Mouse (Mus musculus): ENCODE results near the gene Ncbp1. TPM values are rescaled to one million over a fixed set of nuclear protein-coding genes. Genes with fewer than 3 reads are reported as not detected.
A peak's percentile ranks its signal among the peaks of the same experiment; 100 is the strongest.

Ncbp1 gene
- polyA plus RNA-seq, 1 experiment from 2014 or later: 27.0 TPM

DNA sequence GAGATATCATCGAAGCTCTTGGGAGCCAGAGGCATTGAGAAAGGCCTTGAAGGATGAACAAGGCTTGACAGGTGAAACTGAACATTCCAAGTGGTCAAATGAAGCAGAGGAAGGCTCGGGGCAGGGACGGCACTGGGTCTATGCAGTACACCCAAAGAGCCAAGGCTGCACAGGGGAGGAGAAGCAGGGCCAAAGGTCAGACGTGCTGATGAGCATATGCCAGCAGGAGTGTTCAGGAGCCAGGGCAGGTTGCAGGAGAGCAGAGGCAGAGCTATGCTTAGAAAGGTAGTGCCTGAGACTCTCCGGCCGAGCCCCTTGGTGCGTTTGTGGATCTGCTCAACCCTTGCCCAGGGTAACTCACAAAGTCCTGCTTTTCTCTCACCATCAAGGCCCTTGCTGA lies 41.9 kb upstream of the Ncbp1 start:
- H3K9me3 ChIP-seq (ENCODE audit: control insufficient read depth, low read length): no peaks in the 10 kb centered on the region
- no peaks in the 10 kb centered on the region for H3K4me1 ChIP-seq (replicated peaks; ENCODE audit: control insufficient read depth, insufficient read depth)
- no peak overlapping the region for H3K27ac ChIP-seq (replicated peaks)
- H3K4me3 ChIP-seq (ENCODE audit: low read depth, low read length): no peak overlapping the region
- no peak overlapping the region for H3K9ac ChIP-seq (ENCODE audit: low read length)
- no peak for TF ChIP-seq CTCF (IDR thresholded peaks at IDR 0.05; ENCODE audit: low read depth)
- TF ChIP-seq EP300 (optimal IDR thresholded peaks at IDR 0.05): no peak
- no peak for DNase-seq (ENCODE audit: low spot score)
- H3K4me2 ChIP-seq (replicated peaks; ENCODE audit: low read depth): no peak overlapping the region
- no peak for ATAC-seq (ENCODE audit: low FRiP score, low TSS enrichment)
- no peaks in the 10 kb centered on the region for H3K36me3 ChIP-seq (ENCODE audit: control insufficient read depth, insufficient read depth, low read length)
- no peaks in the 10 kb centered on the region for H3K27me3 ChIP-seq (ENCODE audit: control insufficient read depth, insufficient read depth, low read length)
- 90% methylated on average over 7 of the region's 7 CpGs for WGBS

GRCm38 (mm10) chr4:46097591-46097990 lies 40.8 kb upstream of the Ncbp1 start:
- WGBS: 86% methylated on average over 2 of the region's 2 CpGs
- ATAC-seq (ENCODE audit: low FRiP score, low TSS enrichment) (no peak), DNase-seq (ENCODE audit: low spot score) (no peak)
- Histone ChIP-seq H3K4me3 (ENCODE audit: low read depth, low read length) (no peak overlapping the region), H3K27me3 (ENCODE audit: control insufficient read depth, insufficient read depth, low read length) (no peaks in the 10 kb centered on the region), H3K9ac (ENCODE audit: low read length) (no peak overlapping the region), H3K4me1 (replicated peaks; ENCODE audit: control insufficient read depth, insufficient read depth) (no peaks in the 10 kb centered on the region), H3K27ac (replicated peaks) (no peak overlapping the region), H3K4me2 (replicated peaks; ENCODE audit: low read depth) (no peak overlapping the region), H3K36me3 (ENCODE audit: control insufficient read depth, insufficient read depth, low read length) (no peaks in the 10 kb centered on the region), H3K9me3 (ENCODE audit: control insufficient read depth, low read length) (no peaks in the 10 kb centered on the region)
- no peak for TF ChIP-seq EP300 (optimal IDR thresholded peaks at IDR 0.05)
- no peak for TF ChIP-seq CTCF (IDR thresholded peaks at IDR 0.05; ENCODE audit: low read depth)

GRCm38 (mm10) chr4:46099132-46099531 lies 39.3 kb upstream of the Ncbp1 start:
- DNase-seq (ENCODE audit: low spot score) (no peak), ATAC-seq (ENCODE audit: low FRiP score, low TSS enrichment) (no peak)
- no peaks in the 10 kb centered on the region for H3K27me3 ChIP-seq (ENCODE audit: control insufficient read depth, insufficient read depth, low read length)

GRCm38 (mm10) chr4:46100539-46100938 lies 37.9 kb upstream of the Ncbp1 start:
- H3K4me2 ChIP-seq (replicated peaks; ENCODE audit: low read depth): no peak overlapping the region
- no peak overlapping the region for H3K9ac ChIP-seq (ENCODE audit: low read length)
- H3K27me3 ChIP-seq (ENCODE audit: control insufficient read depth, insufficient read depth, low read length): no peaks in the 10 kb centered on the region
- no peaks in the 10 kb centered on the region for H3K36me3 ChIP-seq (ENCODE audit: control insufficient read depth, insufficient read depth, low read length)
- no peaks in the 10 kb centered on the region for H3K4me1 ChIP-seq (replicated peaks; ENCODE audit: control insufficient read depth, insufficient read depth)
- no peaks in the 10 kb centered on the region for H3K9me3 ChIP-seq (ENCODE audit: control insufficient read depth, low read length)
- no peak overlapping the region for H3K27ac ChIP-seq (replicated peaks)
- DNase-seq (ENCODE audit: low spot score) (no peak), ATAC-seq (ENCODE audit: low FRiP score, low TSS enrichment) (no peak)
- TF ChIP-seq EP300 (optimal IDR thresholded peaks at IDR 0.05) (no peak), CTCF (IDR thresholded peaks at IDR 0.05; ENCODE audit: low read depth) (no peak)
- WGBS: 34% methylated on average over 7 of the region's 7 CpGs
- no peak overlapping the region for H3K4me3 ChIP-seq (ENCODE audit: low read depth, low read length)

More at GRCm38 (mm10) chr4:46099132-46099531, 39.3 kb upstream of the Ncbp1 start:
- no peak overlapping the region for H3K9ac ChIP-seq (ENCODE audit: low read length)
- H3K4me3 ChIP-seq (ENCODE audit: low read depth, low read length): no peak overlapping the region
- no peaks in the 10 kb centered on the region for H3K4me1 ChIP-seq (replicated peaks; ENCODE audit: control insufficient read depth, insufficient read depth)
- no peak for TF ChIP-seq EP300 (optimal IDR thresholded peaks at IDR 0.05)
- no peak for TF ChIP-seq CTCF (IDR thresholded peaks at IDR 0.05; ENCODE audit: low read depth)
- 67% methylated on average over 9 of the region's 9 CpGs for WGBS
- H3K9me3 ChIP-seq (ENCODE audit: control insufficient read depth, low read length): no peaks in the 10 kb centered on the region
- H3K4me2 ChIP-seq (replicated peaks; ENCODE audit: low read depth): no peak overlapping the region
- no peaks in the 10 kb centered on the region for H3K36me3 ChIP-seq (ENCODE audit: control insufficient read depth, insufficient read depth, low read length)
- no peak overlapping the region for H3K27ac ChIP-seq (replicated peaks)

GRCm38 (mm10) chr4:46101211-46101711 lies 37.2 kb upstream of the Ncbp1 start:
- no peaks in the 10 kb centered on the region for H3K27me3 ChIP-seq (ENCODE audit: control insufficient read depth, insufficient read depth, low read length)
- H3K4me1 ChIP-seq (replicated peaks; ENCODE audit: control insufficient read depth, insufficient read depth): no peaks in the 10 kb centered on the region
- no peak overlapping the region for H3K4me2 ChIP-seq (replicated peaks; ENCODE audit: low read depth)
- H3K4me3 ChIP-seq (ENCODE audit: low read depth, low read length): no peak overlapping the region
- 20% methylated on average over 14 of the region's 14 CpGs for WGBS
- no peak overlapping the region for H3K9ac ChIP-seq (ENCODE audit: low read length)
- H3K27ac ChIP-seq (replicated peaks): no peak overlapping the region
- no peaks in the 10 kb centered on the region for H3K9me3 ChIP-seq (ENCODE audit: control insufficient read depth, low read length)
- ATAC-seq (ENCODE audit: low FRiP score, low TSS enrichment): peak; percentile 11; the same call in 1 of the 2 replicates
- no peak for DNase-seq (ENCODE audit: low spot score)
- TF ChIP-seq CTCF (IDR thresholded peaks at IDR 0.05; ENCODE audit: low read depth) (no peak), EP300 (optimal IDR thresholded peaks at IDR 0.05) (no peak)
- no peaks in the 10 kb centered on the region for H3K36me3 ChIP-seq (ENCODE audit: control insufficient read depth, insufficient read depth, low read length)

DNA sequence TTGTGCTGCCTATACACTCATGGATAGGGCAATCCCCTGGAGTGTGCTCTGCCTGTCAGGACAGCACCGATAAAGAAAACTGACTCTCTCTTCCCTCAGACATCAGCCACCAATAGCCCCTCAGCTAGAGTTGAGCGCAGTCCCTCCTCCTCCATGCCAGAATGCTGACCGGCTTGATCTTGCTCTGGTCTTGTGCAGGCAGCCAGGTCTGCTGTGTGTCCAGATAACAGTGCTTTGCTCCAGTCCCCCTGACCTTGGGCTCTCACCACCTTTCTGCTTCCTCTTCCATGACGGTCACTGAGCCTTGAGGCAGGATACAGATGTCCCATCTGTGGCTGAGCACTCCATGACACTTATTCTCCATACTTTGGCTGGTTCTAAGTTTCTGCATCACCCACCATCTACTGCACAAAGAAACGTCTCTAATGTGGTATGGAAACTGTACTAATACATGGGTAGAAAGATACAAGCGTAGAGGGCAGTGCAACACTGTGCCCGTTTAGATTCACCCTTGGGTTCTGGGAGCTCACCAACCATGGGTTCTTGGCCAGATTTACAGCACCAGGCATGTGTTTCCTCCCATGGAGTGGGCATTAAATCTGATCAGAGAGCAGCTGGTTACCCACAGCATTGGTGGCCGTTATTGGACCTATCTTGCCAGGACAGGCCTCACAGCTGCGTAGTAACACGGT lies 36.2 kb upstream of the Ncbp1 start:
- DNase-seq (ENCODE audit: low spot score): no peak
- TF ChIP-seq CTCF (IDR thresholded peaks at IDR 0.05; ENCODE audit: low read depth) (no peak), EP300 (optimal IDR thresholded peaks at IDR 0.05) (no peak)

More for the DNA sequence above, 36.2 kb upstream of the Ncbp1 start:
- no peak overlapping the region for H3K9ac ChIP-seq (ENCODE audit: low read length)
- no peaks in the 10 kb centered on the region for H3K27me3 ChIP-seq (ENCODE audit: control insufficient read depth, insufficient read depth, low read length)
- H3K4me1 ChIP-seq (replicated peaks; ENCODE audit: control insufficient read depth, insufficient read depth): no peaks in the 10 kb centered on the region
- H3K36me3 ChIP-seq (ENCODE audit: control insufficient read depth, insufficient read depth, low read length): no peaks in the 10 kb centered on the region
- H3K4me3 ChIP-seq (ENCODE audit: low read depth, low read length): no peak overlapping the region
- no peak overlapping the region for H3K4me2 ChIP-seq (replicated peaks; ENCODE audit: low read depth)
- H3K9me3 ChIP-seq (ENCODE audit: control insufficient read depth, low read length): no peaks in the 10 kb centered on the region
- ATAC-seq (ENCODE audit: low FRiP score, low TSS enrichment): no peak
- no peak overlapping the region for H3K27ac ChIP-seq (replicated peaks)
- 91% methylated on average over 10 of the region's 10 CpGs for WGBS

All from stomach, postnatal 0 days (tissue).